In the genomic region with DNA sequence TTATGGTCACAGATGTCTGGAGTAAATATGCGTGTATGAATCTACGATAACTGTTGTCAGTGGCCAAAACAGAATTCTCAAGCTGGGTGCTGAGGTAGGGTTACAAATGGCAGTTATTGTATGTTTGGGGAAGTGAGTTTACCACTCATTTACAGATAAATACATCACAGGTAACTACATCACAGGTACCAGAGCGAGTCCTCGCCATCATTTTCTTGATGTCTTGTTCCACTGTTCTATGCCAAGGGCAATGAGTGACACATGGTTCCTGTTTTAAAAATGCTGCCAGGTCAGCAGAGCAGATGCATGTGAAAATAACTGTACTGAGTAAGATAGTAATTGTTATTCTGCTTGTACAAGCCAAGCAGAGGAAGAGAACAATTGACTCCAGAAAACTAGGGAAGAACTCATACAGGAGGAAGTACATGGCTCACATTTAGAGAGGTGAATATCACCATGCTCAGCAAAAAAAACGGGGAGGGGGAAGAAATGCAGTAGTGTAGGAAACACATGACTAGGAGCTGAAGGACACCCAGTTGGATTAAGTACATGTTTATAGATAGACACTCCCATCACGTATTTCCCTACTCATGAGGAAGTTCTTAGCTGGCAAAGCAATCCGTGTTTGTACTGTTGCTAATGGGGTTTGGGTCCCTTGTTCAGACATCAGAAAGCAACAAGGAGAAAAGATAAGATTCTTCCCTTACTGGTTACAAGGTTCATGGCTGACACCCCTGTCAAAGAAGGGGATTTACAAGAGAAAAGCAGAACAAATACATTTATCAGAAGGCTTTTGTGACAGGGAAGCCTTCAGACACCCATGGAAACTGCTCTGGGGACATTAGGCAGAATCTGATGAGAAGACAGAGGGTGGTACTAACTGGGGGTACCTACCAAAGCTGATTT, we compare ENCODE assay signal across 13 mouse cellular contexts.
A peak's percentile ranks its signal among the peaks of the same experiment; 100 is the strongest.
DNase-seq lines count a peak whose midpoint lies in the region; ATAC-seq and TF ChIP-seq lines count a peak whose summit lies in the region.
"Had no signal": no experiment of that assay in that cellular context is flagged by ENCODE, and none has a peak within 500 bp of the region (broad histone marks: within the 10 kb centered on the region; RNA-seq: fewer than 3 reads in every experiment).

No protein-coding gene starts in this region.

- no peak for TF ChIP-seq POLR2A in CH12.LX (IDR thresholded peaks at IDR 0.05; ENCODE audit: low read depth, low read length)

- TF ChIP-seq CTCF in CH12.LX (conservative IDR thresholded peaks at IDR 0.05 in 1 of 2, IDR thresholded peaks at IDR 0.05 in 1 of 2; ENCODE audit: low read depth in 2 of 2, low read length in 2 of 2) = no peak

- TF ChIP-seq EP300 in CH12.LX (IDR thresholded peaks at IDR 0.05; ENCODE audit: low read length) = no peak

- H3K4me3 ChIP-seq in heart, embryonic 12.5 days = no peak overlapping the region
- H3K4me3 ChIP-seq in CH12.LX (replicated peaks in 1 of 3; ENCODE audit: low read depth in 2 of 3, low read length in 2 of 3, poor library complexity in 1 of 3) (no peak overlapping the region), macrophage (ENCODE audit: inconsistent target) (no peak overlapping the region)
- H3K4me3 ChIP-seq: limb, embryonic 12.5 days had no signal

- no peak for ATAC-seq in heart, embryonic 12.5 days (ENCODE audit: insufficient number of reproducible peaks, low FRiP score)
- 0 out of 2 replicates have a peak, but pooled peaks have one; percentile 10 for ATAC-seq in granulocyte monocyte progenitor cell, adult 5-6 weeks (replicated peaks; ENCODE audit: poor library complexity, severe bottlenecking)
- ATAC-seq: CD4-positive, CD25-positive, alpha-beta regulatory T cell, adult 4 months; hindbrain, postnatal 0 days had no signal

- no peaks in the 10 kb centered on the region for H3K27me3 ChIP-seq in heart, embryonic 12.5 days (replicated peaks)
- H3K27me3 ChIP-seq in CH12.LX (replicated peaks) = no peaks in the 10 kb centered on the region
- H3K27me3 ChIP-seq: limb, embryonic 12.5 days had no signal

- peaks cover 4% of the 10 kb centered on the region; the same call in 1 of the 2 replicates for H3K79me2 ChIP-seq in CH12.LX (replicated peaks; ENCODE audit: control insufficient read depth, extremely low read depth, insufficient read depth, poor library complexity, severe bottlenecking)
- no peaks in the 10 kb centered on the region for H3K79me2 ChIP-seq in macrophage (ENCODE audit: inconsistent target)

- WGBS in heart, embryonic 12.5 days = 73% methylated on average over 7 of the region's 7 CpGs
- 47% methylated on average over 7 of the region's 7 CpGs for WGBS in macrophage (ENCODE audit: missing documents)

- DNase-seq in heart, postnatal 14 days = no peak
- DNase-seq in CH12.LX (ENCODE audit: extremely low read depth) = no peak
- DNase-seq in adrenal gland, postnatal 10 days = no peak
- DNase-seq in thymus, postnatal 10 days (ENCODE audit: low spot score in 2 of 2) = no peak
- DNase-seq in cerebellum, postnatal 10 days = no peak
- DNase-seq: cerebellum, postnatal 36 days; gastrocnemius, postnatal 10 days had no signal

- TF ChIP-seq RAD21 in CH12.LX (IDR thresholded peaks at IDR 0.05; ENCODE audit: low read depth, low read length) = no peak

- in situ Hi-C loops in CH12.LX (cut with MboI; ENCODE audit: low pct_ligation_motif_present, low pct_unique_long_range_greater_than_20kb, low sequenced_read_pairs) = loop anchor here (10.0 kb wide), 2 partner anchors 205 to 345 kb away; no protein-coding TSS in a partner anchor

- intact Hi-C loops in heart, postnatal 14 days (cut with DNase I) = no loop called here

- no peak overlapping the region for H3K9ac ChIP-seq in heart, embryonic 12.5 days
- H3K9ac ChIP-seq in CH12.LX (ENCODE audit: insufficient read depth, low read depth) = peak overlapping the region; percentile 47; the same call in 1 of the 2 replicates
- H3K9ac ChIP-seq: limb, embryonic 12.5 days had no signal

- 0 out of 2 replicates have a peak overlapping the region, but pooled peaks have one; percentile 30 for H3K27ac ChIP-seq in heart, embryonic 12.5 days (ENCODE audit: poor library complexity, severe bottlenecking)
- H3K27ac ChIP-seq in CH12.LX (ENCODE audit: insufficient read depth, low read depth) = peak overlapping the region; percentile 76
- H3K27ac ChIP-seq in macrophage = peak overlapping the region; percentile 100
- H3K27ac ChIP-seq: hindbrain, postnatal 0 days; limb, embryonic 12.5 days had no signal

- no peaks in the 10 kb centered on the region for H3K9me3 ChIP-seq in heart, embryonic 12.5 days (replicated peaks)
- H3K9me3 ChIP-seq in CH12.LX (replicated peaks; ENCODE audit: low read length) = no peaks in the 10 kb centered on the region
- H3K9me3 ChIP-seq: limb, embryonic 12.5 days had no signal

- no peak overlapping the region for H3K4me2 ChIP-seq in heart, embryonic 12.5 days
- no peak overlapping the region for H3K4me2 ChIP-seq in CH12.LX (ENCODE audit: insufficient read depth, low read depth, poor library complexity, severe bottlenecking)
- H3K4me2 ChIP-seq: limb, embryonic 12.5 days had no signal

- dilution Hi-C loops in CH12.LX (cut with MboI; ENCODE audit: extremely low pct_ligation_motif_present, extremely low pct_unique_long_range_greater_than_20kb, low sequenced_read_pairs) = no loop called here

- H3K4me1 ChIP-seq in heart, embryonic 12.5 days (replicated peaks) = peaks cover 15% of the 10 kb centered on the region; the same call in 1 of the 2 replicates
- H3K4me1 ChIP-seq in CH12.LX (ENCODE audit: control insufficient read depth in 1 of 2, insufficient read depth in 2 of 2) = peaks cover 46 to 92% of the 10 kb centered on the region in 2 experiments

- no peaks in the 10 kb centered on the region for H3K36me3 ChIP-seq in heart, embryonic 12.5 days
- H3K36me3 ChIP-seq in CH12.LX (replicated peaks in 1 of 2; ENCODE audit: control insufficient read depth in 1 of 2, insufficient read depth in 1 of 2, low read length in 1 of 2) = peaks cover 0 to 1% of the 10 kb centered on the region in 2 experiments
- H3K36me3 ChIP-seq in macrophage (ENCODE audit: inconsistent target) = no peaks in the 10 kb centered on the region
- H3K36me3 ChIP-seq: limb, embryonic 12.5 days had no signal

TF ChIP-seq in CH12.LX, 34 proteins besides CTCF, POLR2A, EP300 and RAD21:
- TF ChIP-seq ZMIZ1 (IDR thresholded peaks at IDR 0.05; ENCODE audit: low read depth, low read length) (no peak), MAFK (IDR thresholded peaks at IDR 0.05; ENCODE audit: insufficient replicate concordance, low read length) (peak; percentile 83), BHLHE40 (IDR thresholded peaks at IDR 0.05; ENCODE audit: low read depth, low read length) (0 out of 2 replicates have a peak, but pooled peaks have one; percentile 19)

Comparison
In these comparisons a context has a peak if more than half of its experiments do, and no peak if none do; other contexts are left out.
1. H3K27ac ChIP-seq: peak in every context shown above with its lines; median percentile 100 in macrophage; 76 in CH12.LX; 30 in heart, embryonic 12.5 days.